Comparison of ENCODE assay signal across 9 mouse cellular contexts in the genomic region with DNA sequence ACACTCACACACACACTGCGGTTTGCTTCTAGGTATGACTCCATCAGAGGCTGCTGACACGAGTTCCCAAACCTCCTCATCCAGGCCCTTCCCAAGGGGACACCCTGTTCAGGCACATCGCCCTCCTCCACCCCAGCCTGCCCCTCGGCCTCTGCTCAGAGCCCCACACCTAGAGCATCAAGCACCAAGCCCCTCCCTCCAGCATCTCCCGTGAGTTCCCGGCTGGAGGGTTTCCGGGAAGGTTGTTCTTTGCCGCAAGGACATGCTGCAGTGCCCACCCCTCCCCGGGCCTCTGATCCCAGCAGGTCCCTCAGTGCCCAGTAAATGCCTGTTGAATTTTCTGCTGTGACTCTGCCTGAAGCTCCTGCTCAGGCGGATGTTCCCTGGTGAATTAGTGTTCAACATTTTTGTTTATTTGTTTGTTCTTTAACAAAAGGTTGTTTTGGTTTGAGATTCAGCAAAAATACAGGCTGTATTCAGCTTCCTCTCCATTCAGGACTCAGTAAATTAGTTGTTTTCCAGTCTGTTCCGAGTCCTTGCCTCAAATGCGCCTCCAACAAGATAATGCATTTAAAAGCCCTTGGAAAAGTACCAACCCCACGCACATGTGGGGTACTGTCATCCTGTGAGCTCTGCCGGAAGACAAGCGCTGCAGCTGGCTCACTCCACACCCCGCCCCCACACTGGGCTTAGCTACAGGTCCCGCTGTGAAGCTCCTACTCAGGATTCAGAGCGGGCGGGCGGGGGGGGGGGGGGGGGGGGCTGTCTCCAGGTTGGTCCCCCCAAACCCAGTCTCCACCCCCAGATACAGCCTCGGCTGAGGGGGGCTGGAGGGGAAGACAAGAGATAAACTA. TPM values are rescaled to one million over a fixed set of nuclear protein-coding genes. Genes with fewer than 3 reads are reported as not detected.
DNase-seq lines count a peak whose midpoint lies in the region; ATAC-seq and TF ChIP-seq lines count a peak whose summit lies in the region.
"Had no signal": no experiment of that assay in that cellular context is flagged by ENCODE, and none has a peak within 500 bp of the region (broad histone marks: within the 10 kb centered on the region; RNA-seq: fewer than 3 reads in every experiment).

No protein-coding gene starts in this region.

- no peak for TF ChIP-seq POLR2A in lung, adult 2 months (IDR thresholded peaks at IDR 0.05; ENCODE audit: borderline replicate concordance, extremely low read depth, low read depth, low read length)
- TF ChIP-seq POLR2A in thymus, adult 2 months (IDR thresholded peaks at IDR 0.05; ENCODE audit: control insufficient read depth, extremely low read depth, insufficient read depth, low read length, poor library complexity) = no peak

- H3K36me3 ChIP-seq in lung, embryonic 15.5 days = peaks cover 26% of the 10 kb centered on the region; the same call in 1 of the 2 replicates
- H3K36me3 ChIP-seq in embryonic facial prominence, embryonic 15.5 days = peaks cover 34% of the 10 kb centered on the region
- peaks cover 4% of the 10 kb centered on the region; the same call in 1 of the 2 replicates for H3K36me3 ChIP-seq in hindbrain, embryonic 11.5 days (ENCODE audit: control insufficient read depth, insufficient read depth, low read length)
- H3K36me3 ChIP-seq in midbrain, embryonic 12.5 days = peaks cover 32% of the 10 kb centered on the region
- H3K36me3 ChIP-seq in thymus, adult 2 months (ENCODE audit: control insufficient read depth, insufficient read depth, low read length) = no peaks in the 10 kb centered on the region; the same call in 1 of the 2 replicates

- peaks cover 10% of the 10 kb centered on the region; the same call in 1 of the 2 replicates for H3K4me1 ChIP-seq in lung, embryonic 15.5 days
- H3K4me1 ChIP-seq in lung, adult 2 months (ENCODE audit: control insufficient read depth, insufficient read depth, low read length) = no peaks in the 10 kb centered on the region
- peaks cover 10% of the 10 kb centered on the region for H3K4me1 ChIP-seq in embryonic facial prominence, embryonic 15.5 days
- 0 out of 2 replicates have a peak, but pooled peaks cover 4% of the 10 kb centered on the region for H3K4me1 ChIP-seq in hindbrain, embryonic 11.5 days (replicated peaks; ENCODE audit: control insufficient read depth, insufficient read depth, low read length)
- H3K4me1 ChIP-seq in midbrain, embryonic 12.5 days = peaks cover 13% of the 10 kb centered on the region
- H3K4me1 ChIP-seq in thymus, adult 2 months (replicated peaks; ENCODE audit: control insufficient read depth, insufficient read depth, low read length) = peaks cover 8% of the 10 kb centered on the region

- H3K27me3 ChIP-seq in lung, embryonic 15.5 days = no peaks in the 10 kb centered on the region
- H3K27me3 ChIP-seq in embryonic facial prominence, embryonic 15.5 days = no peaks in the 10 kb centered on the region
- no peaks in the 10 kb centered on the region for H3K27me3 ChIP-seq in hindbrain, embryonic 11.5 days (ENCODE audit: control insufficient read depth, insufficient read depth, low read length)
- H3K27me3 ChIP-seq in midbrain, embryonic 12.5 days = 0 out of 2 replicates have a peak, but pooled peaks cover 7% of the 10 kb centered on the region
- no peaks in the 10 kb centered on the region for H3K27me3 ChIP-seq in thymus, adult 2 months (ENCODE audit: control insufficient read depth, insufficient read depth, low read length)

- H3K27ac ChIP-seq in lung, embryonic 15.5 days = no peak overlapping the region
- H3K27ac ChIP-seq in embryonic facial prominence, embryonic 15.5 days (replicated peaks) = peak overlapping the region; percentile 55
- no peak overlapping the region for H3K27ac ChIP-seq in hindbrain, embryonic 11.5 days (ENCODE audit: low read depth, low read length)
- no peak overlapping the region for H3K27ac ChIP-seq in midbrain, embryonic 12.5 days (replicated peaks)
- no peak overlapping the region for H3K27ac ChIP-seq in thymus, adult 2 months (ENCODE audit: control insufficient read depth, insufficient read depth, low read length)

- no peak overlapping the region for H3K9ac ChIP-seq in lung, embryonic 15.5 days
- H3K9ac ChIP-seq in embryonic facial prominence, embryonic 15.5 days = 0 out of 2 replicates have a peak overlapping the region, but pooled peaks have one; percentile 9
- 0 out of 2 replicates have a peak overlapping the region, but pooled peaks have one; percentile 11 for H3K9ac ChIP-seq in hindbrain, embryonic 11.5 days (ENCODE audit: low read depth, low read length)
- H3K9ac ChIP-seq in midbrain, embryonic 12.5 days (replicated peaks) = no peak overlapping the region

- peak overlapping the region; percentile 24 for H3K4me2 ChIP-seq in lung, embryonic 15.5 days
- peak overlapping the region; percentile 36 for H3K4me2 ChIP-seq in embryonic facial prominence, embryonic 15.5 days (replicated peaks)
- peak overlapping the region; percentile 19 for H3K4me2 ChIP-seq in hindbrain, embryonic 11.5 days (replicated peaks; ENCODE audit: low read depth, low read length)
- peak overlapping the region; percentile 46 for H3K4me2 ChIP-seq in midbrain, embryonic 12.5 days (replicated peaks)

- H3K9me3 ChIP-seq in lung, embryonic 15.5 days = no peaks in the 10 kb centered on the region
- no peaks in the 10 kb centered on the region for H3K9me3 ChIP-seq in embryonic facial prominence, embryonic 15.5 days (replicated peaks)
- H3K9me3 ChIP-seq in hindbrain, embryonic 11.5 days (ENCODE audit: control insufficient read depth, low read length) = no peaks in the 10 kb centered on the region
- H3K9me3 ChIP-seq in midbrain, embryonic 12.5 days = 0 out of 2 replicates have a peak, but pooled peaks cover 13% of the 10 kb centered on the region

- no peak for DNase-seq in lung, adult 2 months
- DNase-seq in hindbrain, embryonic 11.5 days (ENCODE audit: low spot score) = peak; percentile 71
- peak; percentile 55 for DNase-seq in left cerebral cortex, adult 11 months (ENCODE audit: low spot score)
- DNase-seq in thymus, adult 2 months = peak; percentile 66
- no peak for DNase-seq in T-cell, adult 2 months (ENCODE audit: low spot score)

- ATAC-seq in lung, embryonic 15.5 days (ENCODE audit: borderline replicate concordance, extremely low read depth, low FRiP score, low TSS enrichment) = peak; percentile 59; the same call in 1 of the 2 replicates
- ATAC-seq in embryonic facial prominence, embryonic 15.5 days (ENCODE audit: insufficient number of reproducible peaks, low FRiP score, low TSS enrichment, low read depth) = peak; percentile 75; the same call in 1 of the 2 replicates
- peak; percentile 68; the same call in 1 of the 2 replicates for ATAC-seq in hindbrain, embryonic 11.5 days (ENCODE audit: low FRiP score)
- peak; percentile 82 for ATAC-seq in midbrain, embryonic 12.5 days (ENCODE audit: low FRiP score, low read depth)

- H3K4me3 ChIP-seq in lung, embryonic 15.5 days = no peak overlapping the region
- H3K4me3 ChIP-seq in lung, adult 2 months (replicated peaks; ENCODE audit: extremely low read depth, low read depth, low read length) = no peak overlapping the region
- H3K4me3 ChIP-seq in embryonic facial prominence, embryonic 15.5 days (replicated peaks) = no peak overlapping the region; the same call in 1 of the 2 replicates
- H3K4me3 ChIP-seq in hindbrain, embryonic 11.5 days (ENCODE audit: low read depth, low read length) = no peak overlapping the region
- H3K4me3 ChIP-seq in midbrain, embryonic 12.5 days = peak overlapping the region; percentile 13; the same call in 1 of the 2 replicates
- no peak overlapping the region for H3K4me3 ChIP-seq in thymus, adult 2 months (ENCODE audit: control insufficient read depth, insufficient read depth, low read length)
- H3K4me3 ChIP-seq: megakaryocyte, embryonic 14.5 days had no signal

- TF ChIP-seq CTCF in lung, adult 2 months (IDR thresholded peaks at IDR 0.05; ENCODE audit: insufficient read depth, low read length) = no peak
- no peak for TF ChIP-seq CTCF in thymus, adult 2 months (IDR thresholded peaks at IDR 0.05; ENCODE audit: borderline replicate concordance, control insufficient read depth, extremely low read depth, insufficient read depth, low read length, poor library complexity)

- WGBS in lung, embryonic 15.5 days = 10% methylated on average over 20 of the region's 21 CpGs
- WGBS in lung, adult 2 months = 9% methylated on average over 21 of the region's 21 CpGs
- 9% methylated on average over 19 of the region's 21 CpGs for WGBS in embryonic facial prominence, embryonic 15.5 days
- WGBS in hindbrain, embryonic 11.5 days = 7% methylated on average over 18 of the region's 21 CpGs
- 9% methylated on average over 18 of the region's 21 CpGs for WGBS in midbrain, embryonic 12.5 days
- 17% methylated on average over 21 of the region's 21 CpGs for WGBS in thymus, adult 2 months

RNA-seq across cellular contexts. Expression of a gene that starts 16.6 kb away (rescaled TPM):
- 66.3 and 66.7 TPM in 2 replicates for polyA plus RNA-seq in lung, embryonic 15.5 days (2015; fragmentation: Nextera tagmentation; extraction: Ambion mirVana)
- 116 and 117 TPM in 2 replicates for polyA plus RNA-seq in lung, adult 2 months (2012; rRNA removed)
- polyA plus RNA-seq in embryonic facial prominence, embryonic 15.5 days (2015; fragmentation: Nextera tagmentation; extraction: Ambion mirVana) = 66.8 and 74.4 TPM in 2 replicates
- polyA plus RNA-seq in hindbrain, embryonic 11.5 days (2014; fragmentation: Nextera tagmentation; extraction: Ambion mirVana) = 23.0 and 24.6 TPM in 2 replicates
- 33.5 and 34.5 TPM in 2 replicates for polyA plus RNA-seq in midbrain, embryonic 12.5 days (2016; fragmentation: Nextera tagmentation; extraction: Ambion mirVana)
- polyA plus RNA-seq in thymus, adult 2 months (2012; rRNA removed) = 136 and 146 TPM in 2 replicates

RNA-seq across cellular contexts. Expression of a gene that starts 50.6 kb away (rescaled TPM):
- polyA plus RNA-seq in lung, embryonic 15.5 days (2015; fragmentation: Nextera tagmentation; extraction: Ambion mirVana) = 11.2 and 11.9 TPM in 2 replicates
- polyA plus RNA-seq in lung, adult 2 months (2012; rRNA removed) = 35.0 and 43.1 TPM in 2 replicates
- polyA plus RNA-seq in embryonic facial prominence, embryonic 15.5 days (2015; fragmentation: Nextera tagmentation; extraction: Ambion mirVana) = 11.8 and 13.4 TPM in 2 replicates
- 8.5 and 9.8 TPM in 2 replicates for polyA plus RNA-seq in hindbrain, embryonic 11.5 days (2014; fragmentation: Nextera tagmentation; extraction: Ambion mirVana)
- 12.3 and 13.8 TPM in 2 replicates for polyA plus RNA-seq in midbrain, embryonic 12.5 days (2016; fragmentation: Nextera tagmentation; extraction: Ambion mirVana)
- 70.4 and 77.5 TPM in 2 replicates for polyA plus RNA-seq in thymus, adult 2 months (2012; rRNA removed)

Comparison
In these comparisons a context has a peak if more than half of its experiments do, and no peak if none do; other contexts are left out.
1. H3K9ac ChIP-seq: peak in embryonic facial prominence, embryonic 15.5 days (single experiment) and hindbrain, embryonic 11.5 days (single experiment); none in lung, embryonic 15.5 days (single experiment) and midbrain, embryonic 12.5 days (single experiment).
2. DNase-seq: peak in hindbrain, embryonic 11.5 days (single experiment), left cerebral cortex, adult 11 months (single experiment) and thymus, adult 2 months (single experiment); none in lung, adult 2 months (single experiment) and T-cell, adult 2 months (single experiment).
3. Peak in every context shown above with its lines, with median percentiles within 50 percentile points of each other: ATAC-seq and H3K4me2 ChIP-seq.